Mouse (Mus musculus) ES-E14 (cell line): ENCODE measurements around the gene Hmgb1.

ENCODE experiments used
- HCFC1 ChIP-seq: IDR thresholded peaks from 2 replicates; pipeline ENCODE4 v1.6.1; 2012; ENCODE audit warnings: low read length, inconsistent platforms, borderline replicate concordance; ENCODE audit not compliant: insufficient read depth
- ZC3H11A ChIP-seq: IDR thresholded peaks from 2 replicates; pipeline ENCODE4 v1.6.1; 2012; ENCODE audit warnings: low read depth, mild to moderate bottlenecking, inconsistent platforms, low read length, borderline replicate concordance
- ZNF384 ChIP-seq: IDR thresholded peaks from 2 replicates; pipeline ENCODE4 v1.6.1; 2012; ENCODE audit warnings: low read depth, low read length, inconsistent platforms

- no peak for TF ChIP-seq ZNF384
- TF ChIP-seq HCFC1: no peak
- no peak for TF ChIP-seq ZC3H11A
Observed at GRCm38 (mm10) chr5:149211041-149211440, 26.8 kb upstream of the Hmgb1 start.
